Mouse (Mus musculus): ENCODE measurements around the gene Amigo1. TPM values are rescaled to one million over a fixed set of nuclear protein-coding genes. Genes with fewer than 3 reads are reported as not detected.
A peak's percentile ranks its signal among the peaks of the same experiment; 100 is the strongest.

The Amigo1 gene
- total RNA-seq (2021): 10 to 100 TPM; 13.1 to 18.4 TPM
- long read RNA-seq, experiment 1, full-length matches to known transcripts: 11 of 25 reads
- long read RNA-seq, experiment 1, partial matches to known transcripts: 1 of 25 reads
- long read RNA-seq, experiment 1, other reads (novel, unspliced or antisense): 13 of 25 reads
- long read RNA-seq, experiment 2, full-length matches to known transcripts: 12 of 22 reads
- long read RNA-seq, experiment 2, partial matches to known transcripts: 0 of 22 reads
- long read RNA-seq, experiment 2, other reads (novel, unspliced or antisense): 10 of 22 reads

DNA sequence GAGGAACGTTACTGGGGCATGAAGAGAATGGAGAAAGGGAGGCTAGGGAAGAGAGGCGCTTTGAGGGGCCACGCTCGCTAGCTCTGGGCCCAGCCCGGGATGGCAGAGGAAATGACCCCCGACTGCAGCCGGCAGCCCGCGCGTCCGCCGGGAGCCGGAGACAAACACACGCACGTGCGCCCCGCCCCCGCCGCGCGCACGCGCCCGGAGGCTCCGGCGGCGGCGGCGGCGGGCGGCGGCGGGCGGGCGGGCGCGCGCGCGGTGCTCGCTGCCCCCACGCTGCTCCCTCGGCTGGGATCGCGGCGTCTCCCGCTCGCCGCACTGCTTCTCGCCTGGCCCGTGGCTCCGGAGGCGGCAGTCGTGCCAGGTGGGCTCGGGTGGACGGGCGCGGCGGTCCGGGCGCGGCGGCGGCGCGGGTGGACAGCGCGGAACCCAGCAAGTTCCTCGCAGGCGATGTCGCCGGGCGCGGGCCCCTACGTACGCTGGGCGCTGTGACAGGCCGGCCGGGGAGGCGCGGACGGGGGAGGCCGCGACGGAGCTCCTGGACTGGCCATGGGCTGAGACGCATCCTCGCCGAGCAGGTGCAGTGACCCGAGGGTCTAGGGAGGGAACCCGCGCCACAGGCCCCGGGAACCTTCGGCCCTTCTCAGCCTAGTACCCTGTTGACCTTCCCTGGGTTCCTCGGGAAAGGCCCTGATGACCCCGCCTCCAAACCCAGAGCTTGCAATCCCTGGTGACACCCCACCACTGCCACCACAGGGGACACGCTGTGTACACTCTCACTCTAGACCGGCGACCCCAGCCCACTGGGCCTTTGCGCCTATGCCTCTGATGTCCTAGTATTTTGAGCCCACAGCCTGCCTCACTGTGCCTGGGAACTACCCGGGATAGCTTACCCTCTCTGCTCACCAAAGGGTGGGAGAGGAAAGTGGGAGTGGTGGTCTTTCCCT, at the start of gene Amigo1:
Amigo1 (plus strand) TSS at position 238 of the 950 bp plus-strand sequence.
- peak; percentile 77 for DNase-seq

DNA sequence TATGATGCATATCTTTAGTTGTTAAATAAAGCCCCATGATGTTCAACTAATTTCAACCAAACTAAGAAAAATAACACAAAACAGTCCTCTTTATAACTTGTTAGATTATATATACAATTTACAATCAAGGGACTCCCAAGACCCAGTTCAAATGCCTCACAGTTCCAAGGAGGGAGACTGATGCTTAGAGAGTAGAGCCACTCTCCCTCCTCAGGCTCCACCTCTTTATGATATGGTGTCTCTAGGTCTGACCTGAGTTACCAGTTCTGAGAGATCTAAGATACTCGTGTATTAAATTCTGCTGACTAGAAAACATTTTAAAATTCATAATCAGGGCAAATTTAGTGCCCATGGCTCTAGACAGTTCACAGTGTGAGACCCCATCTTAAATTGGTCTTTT, 47.0 kb upstream of the Amigo1 start:
- DNase-seq: no peak

DNA sequence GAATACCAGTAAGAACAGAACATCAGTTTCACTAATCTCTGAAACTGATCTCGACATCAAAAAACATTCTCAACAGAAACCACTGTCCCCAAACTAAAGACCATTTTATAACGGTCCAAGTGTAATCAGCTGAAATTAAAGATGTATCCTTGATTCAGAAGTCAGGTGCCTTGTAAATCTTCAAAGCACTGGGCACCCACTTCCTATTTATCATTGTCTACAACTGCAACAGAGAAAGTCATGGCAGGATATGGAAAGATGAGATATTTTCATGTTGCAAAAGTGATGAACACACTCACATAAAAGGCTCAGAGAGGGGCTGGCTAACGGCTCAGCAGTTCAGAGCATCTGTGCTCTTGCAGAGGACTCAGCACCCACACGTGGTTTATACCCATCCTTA, 45.3 kb upstream of the Amigo1 start:
- DNase-seq: no peak

DNA sequence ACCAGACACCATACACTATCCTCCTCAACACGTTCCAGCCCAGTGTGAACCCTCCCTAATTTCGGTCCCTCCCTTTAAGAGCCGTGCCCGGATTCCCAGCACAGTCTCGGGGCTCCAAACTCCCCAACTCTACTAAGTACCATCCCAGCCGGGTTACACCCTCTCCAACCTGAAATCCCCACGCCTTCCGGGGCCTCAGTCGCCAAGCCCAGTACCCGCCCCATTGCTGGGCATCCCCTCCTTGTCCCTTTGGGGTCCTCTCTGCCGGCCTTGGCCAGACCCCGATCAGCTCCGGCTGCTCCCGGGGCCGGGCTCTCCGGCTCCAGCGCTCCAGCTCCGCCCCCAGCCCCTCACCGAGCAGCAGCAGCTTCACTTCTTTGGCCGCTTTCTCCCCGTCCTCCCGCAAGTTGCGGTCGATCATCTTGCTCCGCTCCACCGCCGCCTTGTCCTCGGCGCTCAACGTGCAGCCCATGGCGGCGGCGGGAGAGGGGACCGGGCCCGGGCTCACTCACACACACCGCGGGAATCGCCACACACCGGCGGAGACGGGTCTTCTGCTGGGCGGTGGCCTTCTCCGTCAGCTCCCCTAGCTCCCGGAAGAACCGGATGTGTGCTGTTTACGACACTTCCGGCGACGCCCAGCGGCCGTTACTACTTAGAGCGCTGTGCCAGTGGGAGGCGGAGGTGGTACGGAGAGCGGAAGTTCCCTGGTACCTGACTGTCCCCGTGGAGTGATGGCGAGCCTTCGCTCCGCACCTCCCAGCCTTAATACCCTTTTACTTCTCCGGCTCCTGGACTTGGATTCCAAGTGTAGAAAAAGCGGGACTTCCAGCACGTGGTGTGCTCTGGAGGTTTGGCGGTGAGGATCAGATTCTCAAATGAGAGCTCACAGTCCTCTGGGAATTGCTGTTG, 40.3 kb upstream of the Amigo1 start, which contains the start of gene Gnai3:
Gnai3 (minus strand) TSS at position 613 of the 912 bp plus-strand sequence.
- peak; percentile 94 for DNase-seq

DNA sequence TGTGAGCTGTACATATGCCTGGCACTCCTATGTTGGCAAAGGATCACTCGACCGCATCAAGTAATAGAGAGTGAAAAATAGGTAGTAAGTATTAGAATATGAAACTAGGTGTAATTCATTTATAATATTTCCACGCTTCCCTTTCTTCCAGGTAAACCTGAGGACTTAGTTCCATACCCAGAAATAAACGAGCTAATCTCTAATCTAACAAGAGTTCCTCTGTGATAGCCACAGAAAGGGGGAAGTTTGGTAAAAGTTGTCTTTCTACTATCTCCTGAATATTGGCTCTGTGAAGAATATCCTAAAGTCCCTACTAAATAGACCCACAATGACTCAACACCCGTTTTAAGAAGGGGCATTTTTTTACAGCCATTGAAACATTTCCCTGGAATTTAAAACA, 39.5 kb upstream of the Amigo1 start:
- no peak for DNase-seq

DNA sequence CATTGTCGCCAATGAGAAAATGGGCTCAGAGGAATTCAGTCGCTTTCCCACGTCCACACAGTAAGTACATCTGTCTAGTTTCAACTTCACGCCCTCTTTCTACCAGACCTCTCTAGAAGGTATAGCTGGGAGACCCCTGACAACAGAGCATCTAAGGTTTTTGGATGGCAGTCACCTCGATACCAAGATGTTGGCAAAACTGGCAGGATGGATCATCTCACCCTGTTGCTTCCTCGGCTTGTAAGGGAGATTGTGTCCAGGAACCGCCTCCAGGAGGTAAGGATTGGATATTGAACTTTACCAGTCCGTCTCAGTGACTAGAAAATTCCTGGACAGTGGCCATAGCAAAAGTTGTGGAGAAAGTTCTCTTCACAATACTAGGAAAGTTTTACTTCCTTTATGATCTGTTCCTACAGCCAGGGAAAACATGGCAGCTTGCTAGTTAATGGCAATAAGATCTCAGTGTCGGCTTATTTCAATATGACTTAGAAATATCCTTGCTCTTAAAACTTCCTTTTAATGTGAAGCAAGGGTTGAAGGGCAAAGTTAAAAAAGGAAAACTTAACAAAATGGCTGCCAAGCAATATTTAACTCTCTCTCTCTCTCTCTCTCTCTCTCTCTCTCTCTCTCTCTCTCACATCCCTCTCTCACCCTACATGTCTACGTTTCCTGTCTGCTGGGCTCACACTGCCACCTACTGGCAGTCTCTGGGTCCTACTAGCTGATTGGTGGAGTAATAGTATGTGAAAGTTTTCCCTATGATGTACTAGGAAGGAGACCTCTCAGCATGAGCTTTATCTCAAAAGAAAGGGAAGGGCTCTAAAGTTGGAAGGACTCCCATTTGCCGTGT, 38.5 kb upstream of the Amigo1 start:
- DNase-seq: peak; percentile 92

DNA sequence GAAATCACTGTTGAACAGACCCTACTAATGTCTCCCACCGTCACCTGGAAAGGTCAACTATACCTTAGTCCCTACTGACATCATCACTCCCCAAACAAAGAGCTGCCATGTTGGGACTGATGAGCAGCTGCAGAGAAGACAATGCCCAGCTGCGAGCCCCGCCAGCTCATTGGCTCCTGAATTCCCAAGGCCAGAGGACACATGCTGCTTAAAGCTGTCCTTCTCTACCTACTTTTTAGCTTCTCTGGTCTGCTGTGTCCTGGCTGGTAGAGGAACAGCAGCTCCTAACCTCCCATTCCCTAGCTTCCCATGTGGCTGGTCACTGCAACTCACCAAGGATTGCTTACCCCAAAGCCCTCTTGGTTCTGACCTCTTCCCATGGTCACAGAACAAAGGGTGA, 33.8 kb upstream of the Amigo1 start:
- no peak for DNase-seq

DNA sequence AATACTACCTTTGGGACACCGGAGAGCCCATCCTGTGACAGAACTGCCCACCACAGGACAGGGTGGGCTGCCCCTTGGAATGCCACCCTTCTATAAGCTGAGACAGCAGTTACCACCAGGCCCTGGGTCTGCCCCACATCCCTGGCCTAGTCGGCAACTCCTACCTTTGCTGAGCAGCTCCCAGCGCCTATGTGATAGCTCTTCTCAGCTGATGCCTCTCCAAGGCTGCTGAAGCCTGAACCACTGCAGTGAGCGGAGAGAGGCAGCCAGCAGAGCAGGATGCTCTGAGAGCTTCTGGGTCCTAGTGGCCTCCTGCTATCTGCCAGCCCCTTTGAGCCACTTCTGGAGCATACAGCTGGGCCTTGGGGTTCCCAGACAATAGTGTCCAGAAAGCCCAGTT, 31.5 kb upstream of the Amigo1 start, which contains the start of gene Gpr61:
Gpr61 (minus strand) TSS at position 227 of the 400 bp plus-strand sequence.
- DNase-seq: no peak

DNA sequence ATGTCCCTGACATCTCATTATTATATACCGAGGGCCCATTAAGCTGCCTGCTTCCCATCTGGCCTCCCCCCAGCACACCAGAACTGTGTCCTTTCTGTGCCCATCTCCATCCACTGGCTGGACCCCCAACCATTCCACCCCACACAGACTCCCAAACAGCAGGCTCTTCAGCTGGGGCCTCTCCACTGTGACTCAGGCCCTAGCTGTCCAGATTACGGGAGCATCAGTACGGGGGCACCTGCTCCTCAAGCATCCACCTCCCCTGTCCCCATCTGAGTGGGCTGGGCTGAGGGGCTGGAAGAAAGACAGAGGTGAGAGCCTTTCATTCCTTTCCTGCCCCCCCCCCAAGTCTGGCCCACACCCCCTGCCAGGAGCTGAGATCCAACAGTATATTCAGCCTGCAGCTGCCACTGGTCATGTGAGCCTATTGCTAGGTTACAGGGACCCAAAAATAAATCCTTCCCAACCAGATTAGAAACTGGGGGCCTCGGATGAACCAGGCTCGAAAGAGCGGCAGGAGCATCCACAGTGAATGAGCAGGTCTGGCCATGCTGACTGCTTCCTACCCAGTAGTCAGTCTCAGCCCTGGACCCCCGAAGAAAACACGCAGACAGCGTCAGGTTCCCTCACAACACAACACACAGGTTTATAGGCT, 27.6 kb upstream of the Amigo1 start:
- no peak for DNase-seq

DNA sequence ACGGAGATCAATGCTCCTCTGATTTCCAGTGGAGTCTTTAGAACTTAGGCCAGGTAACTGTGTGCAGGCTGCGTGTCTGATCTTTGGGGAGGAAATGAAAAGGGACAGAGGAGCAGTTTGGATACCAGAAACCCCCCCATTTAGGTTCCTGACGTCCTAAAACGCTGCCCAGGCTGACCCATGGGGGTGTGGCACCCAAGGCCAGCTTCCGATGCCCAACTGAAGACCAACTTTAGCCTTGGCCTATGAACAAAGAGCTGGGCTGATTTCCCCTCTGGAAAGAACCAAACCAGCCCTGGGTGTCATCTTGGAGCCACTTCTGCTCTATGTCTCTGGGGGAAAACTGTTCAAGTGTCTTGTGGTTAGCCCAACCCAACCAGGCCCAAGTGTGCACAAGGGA, 22.0 kb upstream of the Amigo1 start:
- DNase-seq: no peak

DNA sequence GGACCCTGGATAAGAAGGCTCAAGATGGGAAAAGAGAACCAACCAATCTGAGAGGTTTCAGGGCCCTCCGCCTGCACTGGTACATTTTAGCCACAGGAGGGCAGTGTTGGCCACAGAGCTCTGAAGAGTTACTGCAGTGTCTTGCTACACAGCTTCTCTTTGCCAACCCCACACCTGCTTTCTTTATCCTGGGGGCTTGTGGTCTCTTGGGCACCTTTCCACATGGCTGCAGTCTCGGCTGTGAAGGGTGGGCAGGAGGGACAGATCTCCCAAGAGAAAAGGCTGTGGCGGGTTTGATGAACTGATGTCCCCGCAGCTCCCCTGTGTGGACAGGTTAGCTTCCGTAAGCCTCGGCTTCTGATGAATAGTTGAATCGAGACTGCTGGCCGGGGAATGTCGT, 21.3 kb upstream of the Amigo1 start:
- peak; percentile 87 for DNase-seq

DNA sequence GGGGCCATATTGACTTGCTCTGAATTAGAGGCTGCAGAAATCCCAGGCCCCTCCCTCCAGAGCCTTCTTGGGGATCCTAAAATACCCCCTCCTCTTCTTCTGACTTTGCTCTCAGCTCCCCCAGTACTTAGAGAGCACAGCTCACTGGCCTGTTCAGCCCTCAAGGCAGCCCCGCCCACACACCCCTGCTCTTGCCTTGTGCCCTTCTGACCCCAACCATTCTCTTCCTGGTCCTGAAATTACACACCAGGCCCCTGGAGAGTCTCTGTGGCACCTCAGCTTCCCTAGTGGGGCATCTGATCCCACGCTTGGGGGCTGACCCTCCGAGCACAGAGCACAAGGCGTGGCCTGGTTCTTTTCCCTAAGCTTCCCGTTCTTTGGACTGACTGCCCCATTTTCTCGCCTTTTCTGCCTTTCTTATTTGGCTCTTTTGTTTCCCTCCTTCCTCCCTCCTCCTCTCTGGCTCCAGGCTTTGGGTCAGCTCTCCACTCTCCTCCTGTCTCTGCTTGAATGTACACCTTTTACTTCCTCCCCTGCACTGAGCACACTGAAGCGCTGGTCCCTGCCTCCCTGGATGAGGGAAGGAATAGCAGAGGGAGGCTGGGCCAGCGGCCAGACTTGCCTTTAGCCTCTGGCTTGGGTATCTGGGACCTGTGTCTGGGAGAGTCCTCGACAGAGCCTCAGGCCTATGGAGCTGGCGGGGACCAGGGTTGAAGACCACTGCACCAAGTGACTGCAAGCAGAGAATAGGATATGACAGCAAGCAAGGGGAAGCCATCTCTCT, 20.4 kb upstream of the Amigo1 start:
- DNase-seq: no peak

DNA sequence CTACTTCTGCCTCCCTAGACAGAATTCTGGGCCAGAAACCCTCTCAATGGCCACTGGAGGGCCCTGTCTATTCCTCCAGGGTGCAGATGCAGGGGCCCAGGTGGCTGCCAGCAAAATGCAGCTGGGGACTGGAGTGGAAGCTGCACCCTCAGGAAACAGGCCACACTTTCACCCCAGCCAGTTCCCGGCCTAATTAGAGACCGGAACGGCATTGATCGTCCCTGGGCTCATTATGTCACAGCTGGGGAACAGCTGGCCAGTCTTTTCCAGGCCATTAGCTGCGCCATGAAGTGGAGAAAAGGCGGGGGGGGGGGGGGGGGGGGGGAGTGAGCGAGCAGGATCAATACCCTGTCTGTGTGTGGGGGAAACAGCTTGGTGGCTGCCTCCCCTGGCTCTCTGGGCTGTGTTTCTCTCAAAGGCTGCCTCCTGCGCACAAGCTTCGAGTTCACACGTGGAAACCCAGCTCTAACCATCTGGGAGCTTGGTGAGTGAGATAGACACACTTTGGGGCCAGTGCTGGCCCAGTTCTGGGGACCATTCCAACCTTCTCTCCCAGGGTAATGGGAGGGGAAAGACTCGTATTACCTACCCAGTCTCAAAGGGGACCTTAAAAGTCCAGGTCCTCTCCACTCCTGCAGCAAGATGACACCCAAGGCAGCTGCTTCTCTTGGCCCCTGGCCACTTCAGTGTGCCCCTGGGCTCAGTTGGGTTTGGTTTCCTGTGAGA, 19.5 kb upstream of the Amigo1 start:
- peak; percentile 38 for DNase-seq

DNA sequence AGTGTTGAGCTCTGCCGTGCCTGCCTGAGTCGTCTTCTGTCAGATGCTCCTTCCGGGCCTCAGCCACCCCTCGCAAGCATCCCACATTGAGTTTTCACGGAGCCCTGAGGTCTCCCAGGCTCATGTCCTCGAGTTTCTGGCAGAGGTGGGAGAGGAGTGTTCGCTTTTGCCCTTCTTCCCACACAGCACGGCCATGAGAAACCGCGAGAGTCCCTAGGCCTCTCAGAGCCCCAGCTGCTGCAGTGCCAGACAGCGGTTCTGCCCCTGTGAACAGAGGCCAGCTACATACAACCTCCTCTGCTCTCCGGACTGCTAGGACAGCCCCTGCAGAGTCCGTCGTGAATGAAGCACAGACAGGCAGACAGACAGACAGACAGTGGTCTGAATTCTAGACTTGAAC, 18.6 kb upstream of the Amigo1 start:
- DNase-seq: no peak

DNA sequence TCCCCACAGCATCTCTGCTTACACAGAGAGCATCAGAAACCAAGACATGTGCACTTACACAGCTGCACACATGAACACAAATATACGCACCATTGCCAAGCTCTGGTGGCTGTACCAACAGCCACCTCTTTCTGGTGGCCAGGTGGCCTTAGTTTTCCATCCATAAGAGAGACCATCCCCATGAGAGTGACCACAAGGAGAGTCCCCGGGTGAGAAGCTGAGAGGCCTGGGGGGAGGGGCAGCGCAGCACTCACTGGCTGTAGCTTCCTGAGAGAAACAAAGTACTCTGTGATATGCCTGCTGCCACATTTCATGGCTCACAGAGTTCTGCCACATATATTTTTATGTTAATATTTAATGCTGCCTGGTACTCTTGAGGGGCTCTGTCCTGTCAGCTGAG, 16.9 kb upstream of the Amigo1 start:
- DNase-seq: no peak

DNA sequence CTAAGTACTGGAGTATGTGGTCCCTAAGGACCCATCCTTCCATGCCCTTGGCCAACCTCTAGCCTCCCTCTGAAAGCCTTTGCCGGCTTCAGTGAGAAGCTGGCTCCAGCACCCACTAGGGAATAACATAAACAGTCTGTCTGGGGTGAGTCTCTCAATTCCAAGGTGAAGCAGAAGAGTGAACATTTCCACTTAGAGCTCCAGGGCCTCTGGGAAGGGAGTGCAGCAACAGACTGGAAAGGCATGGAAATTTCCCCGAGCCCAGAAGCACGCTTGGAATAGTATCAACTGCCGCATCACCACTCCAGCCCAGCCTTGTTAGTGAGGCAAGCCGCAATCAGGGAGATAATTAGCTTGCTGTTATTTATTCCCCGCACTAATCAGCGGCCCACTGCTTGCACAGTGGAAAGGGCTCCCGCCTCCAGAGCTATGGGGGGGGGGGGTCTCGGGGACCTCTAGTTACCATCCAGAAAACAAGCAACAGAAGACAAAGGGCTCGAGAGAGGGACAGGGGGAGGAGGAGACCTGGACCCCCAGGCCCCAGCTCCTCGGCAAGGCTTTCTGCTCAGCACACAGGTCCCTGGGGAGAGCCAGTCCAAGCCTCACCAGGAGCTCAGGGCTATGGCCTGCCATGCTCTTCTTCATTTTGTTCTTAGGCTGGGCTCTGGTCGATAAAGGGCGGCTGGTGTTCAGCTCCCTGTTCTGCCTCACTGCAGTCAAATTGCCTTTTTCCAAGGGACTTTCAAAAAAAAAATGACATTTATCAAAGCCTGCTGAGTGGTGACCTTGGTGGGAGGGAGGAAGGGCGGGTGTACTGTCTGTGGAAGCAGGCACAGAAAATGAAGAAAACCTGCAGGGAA, 11.2 kb upstream of the Amigo1 start:
- DNase-seq: peak; percentile 73

DNA sequence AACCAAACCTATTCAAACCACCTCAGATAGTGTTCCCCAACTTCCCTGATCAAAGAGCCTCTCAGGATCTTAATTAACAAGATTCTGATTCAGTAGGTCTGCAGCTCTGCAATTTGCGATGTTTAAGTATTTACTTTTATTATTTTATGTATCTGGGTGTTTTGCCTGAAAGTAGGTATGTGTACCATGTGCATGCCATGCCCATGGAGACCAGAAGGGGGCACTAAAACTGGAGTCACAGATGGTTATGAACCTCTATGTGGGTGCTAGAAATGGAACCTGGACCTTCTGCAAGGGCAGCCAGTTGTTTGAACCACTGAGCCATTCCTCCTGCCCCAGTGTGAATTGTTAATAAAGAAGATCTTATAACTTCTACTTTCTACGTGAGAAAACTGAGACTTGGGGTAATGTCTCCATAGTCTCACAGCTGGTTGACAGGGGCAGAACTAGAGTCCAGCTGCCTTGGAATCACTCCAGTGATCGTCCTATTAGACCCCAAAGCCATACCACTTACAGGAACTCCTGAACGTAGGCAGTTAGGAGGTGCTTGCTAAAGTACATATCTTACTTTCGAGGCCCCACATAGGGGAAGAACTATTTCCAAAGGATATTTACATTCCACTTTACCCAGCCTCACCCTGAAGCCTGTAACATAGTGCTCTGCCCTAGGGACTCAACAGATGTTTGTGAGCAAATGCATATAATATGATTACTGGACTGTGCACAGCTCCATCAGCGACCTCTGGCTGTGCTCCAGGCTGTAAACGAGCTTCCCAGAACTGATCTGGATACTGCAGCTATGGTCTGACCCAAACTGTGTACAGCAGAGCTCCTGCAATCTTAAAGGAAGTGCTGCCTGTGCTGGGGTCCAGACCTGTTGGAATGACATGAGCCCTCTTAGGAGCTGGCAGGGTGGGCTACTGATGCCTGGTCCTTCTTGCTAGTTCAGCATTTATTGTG, 7.1 kb upstream of the Amigo1 start:
- DNase-seq: no peak
